Mouse (Mus musculus): ENCODE results near the gene Ndnf. TPM values are rescaled to one million over a fixed set of nuclear protein-coding genes. Genes with fewer than 3 reads are reported as not detected.

Ndnf gene
- polyA plus RNA-seq, 1 experiment from 2014 or later = 10.2 TPM

- Histone ChIP-seq H3K4me2 (replicated peaks; ENCODE audit: low read depth, low read length) (no peak overlapping the region), H3K36me3 (ENCODE audit: control insufficient read depth, insufficient read depth, low read length) (no peaks in the 10 kb centered on the region), H3K9ac (replicated peaks; ENCODE audit: low read depth, low read length) (no peak overlapping the region), H3K4me3 (ENCODE audit: low read depth, low read length) (no peak overlapping the region), H3K4me1 (ENCODE audit: control insufficient read depth, insufficient read depth, low read length) (no peaks in the 10 kb centered on the region), H3K27ac (ENCODE audit: low read length) (no peak overlapping the region), H3K27me3 (ENCODE audit: control insufficient read depth, insufficient read depth, low read length) (no peaks in the 10 kb centered on the region), H3K9me3 (ENCODE audit: control insufficient read depth, low read depth, low read length) (no peaks in the 10 kb centered on the region)
- 65% methylated on average over 1 of the region's 1 CpGs for WGBS
- no peak for ATAC-seq (ENCODE audit: insufficient number of reproducible peaks, insufficient read depth, low FRiP score, low read depth)
Measured at GRCm38 (mm10) chr6:65720676-65721075, 49.3 kb downstream of the Ndnf start.

- 72% methylated on average over 2 of the region's 2 CpGs for WGBS
- Histone ChIP-seq H3K4me1 (ENCODE audit: control insufficient read depth, insufficient read depth, low read length) (no peaks in the 10 kb centered on the region), H3K36me3 (ENCODE audit: control insufficient read depth, insufficient read depth, low read length) (no peaks in the 10 kb centered on the region), H3K9me3 (ENCODE audit: control insufficient read depth, low read depth, low read length) (no peaks in the 10 kb centered on the region), H3K9ac (replicated peaks; ENCODE audit: low read depth, low read length) (no peak overlapping the region), H3K4me2 (replicated peaks; ENCODE audit: low read depth, low read length) (no peak overlapping the region), H3K27ac (ENCODE audit: low read length) (no peak overlapping the region), H3K27me3 (ENCODE audit: control insufficient read depth, insufficient read depth, low read length) (no peaks in the 10 kb centered on the region), H3K4me3 (ENCODE audit: low read depth, low read length) (no peak overlapping the region)
- no peak for ATAC-seq (ENCODE audit: insufficient number of reproducible peaks, insufficient read depth, low FRiP score, low read depth)
Measured at GRCm38 (mm10) chr6:65725677-65726076, 54.3 kb downstream of the Ndnf start.

- WGBS = 88% methylated on average over 3 of the region's 3 CpGs
- Histone ChIP-seq H3K4me1 (ENCODE audit: control insufficient read depth, insufficient read depth, low read length) (no peaks in the 10 kb centered on the region), H3K27me3 (ENCODE audit: control insufficient read depth, insufficient read depth, low read length) (no peaks in the 10 kb centered on the region), H3K4me2 (replicated peaks; ENCODE audit: low read depth, low read length) (no peak overlapping the region), H3K27ac (ENCODE audit: low read length) (no peak overlapping the region), H3K4me3 (ENCODE audit: low read depth, low read length) (no peak overlapping the region), H3K9me3 (ENCODE audit: control insufficient read depth, low read depth, low read length) (no peaks in the 10 kb centered on the region), H3K9ac (replicated peaks; ENCODE audit: low read depth, low read length) (no peak overlapping the region), H3K36me3 (ENCODE audit: control insufficient read depth, insufficient read depth, low read length) (no peaks in the 10 kb centered on the region)
- ATAC-seq (ENCODE audit: insufficient number of reproducible peaks, insufficient read depth, low FRiP score, low read depth) = no peak
Measured at GRCm38 (mm10) chr6:65728261-65728660, 56.9 kb downstream of the Ndnf start.

GRCm38 (mm10) chr6:65739442-65739841 lies 68.1 kb downstream of the Ndnf start:
- Histone ChIP-seq H3K36me3 (ENCODE audit: control insufficient read depth, insufficient read depth, low read length) (no peaks in the 10 kb centered on the region), H3K27me3 (ENCODE audit: control insufficient read depth, insufficient read depth, low read length) (no peaks in the 10 kb centered on the region), H3K9me3 (ENCODE audit: control insufficient read depth, low read depth, low read length) (no peaks in the 10 kb centered on the region), H3K4me1 (ENCODE audit: control insufficient read depth, insufficient read depth, low read length) (no peaks in the 10 kb centered on the region), H3K4me3 (ENCODE audit: low read depth, low read length) (no peak overlapping the region), H3K4me2 (replicated peaks; ENCODE audit: low read depth, low read length) (no peak overlapping the region), H3K9ac (replicated peaks; ENCODE audit: low read depth, low read length) (no peak overlapping the region), H3K27ac (ENCODE audit: low read length) (no peak overlapping the region)
- WGBS = 41% methylated on average over 7 of the region's 8 CpGs
- no peak for ATAC-seq (ENCODE audit: insufficient number of reproducible peaks, insufficient read depth, low FRiP score, low read depth)

GRCm38 (mm10) chr6:65743144-65743870 lies 71.9 kb downstream of the Ndnf start:
- Histone ChIP-seq H3K4me1 (ENCODE audit: control insufficient read depth, insufficient read depth, low read length) (no peaks in the 10 kb centered on the region), H3K9ac (replicated peaks; ENCODE audit: low read depth, low read length) (no peak overlapping the region), H3K36me3 (ENCODE audit: control insufficient read depth, insufficient read depth, low read length) (no peaks in the 10 kb centered on the region), H3K4me3 (ENCODE audit: low read depth, low read length) (no peak overlapping the region), H3K9me3 (ENCODE audit: control insufficient read depth, low read depth, low read length) (no peaks in the 10 kb centered on the region), H3K27ac (ENCODE audit: low read length) (no peak overlapping the region), H3K4me2 (replicated peaks; ENCODE audit: low read depth, low read length) (no peak overlapping the region), H3K27me3 (ENCODE audit: control insufficient read depth, insufficient read depth, low read length) (no peaks in the 10 kb centered on the region)
- no peak for ATAC-seq (ENCODE audit: insufficient number of reproducible peaks, insufficient read depth, low FRiP score, low read depth)
- WGBS = 57% methylated on average over 1 of the region's 1 CpGs

- no peak overlapping the region for H3K27ac ChIP-seq (ENCODE audit: low read length)
- H3K9ac ChIP-seq (replicated peaks; ENCODE audit: low read depth, low read length) = no peak overlapping the region
- H3K4me2 ChIP-seq (replicated peaks; ENCODE audit: low read depth, low read length) = no peak overlapping the region
- H3K4me1 ChIP-seq (ENCODE audit: control insufficient read depth, insufficient read depth, low read length) = no peaks in the 10 kb centered on the region
- no peaks in the 10 kb centered on the region for H3K9me3 ChIP-seq (ENCODE audit: control insufficient read depth, low read depth, low read length)
- ATAC-seq (ENCODE audit: insufficient number of reproducible peaks, insufficient read depth, low FRiP score, low read depth) = no peak
- H3K4me3 ChIP-seq (ENCODE audit: low read depth, low read length) = no peak overlapping the region
- H3K27me3 ChIP-seq (ENCODE audit: control insufficient read depth, insufficient read depth, low read length) = no peaks in the 10 kb centered on the region
- no peaks in the 10 kb centered on the region for H3K36me3 ChIP-seq (ENCODE audit: control insufficient read depth, insufficient read depth, low read length)
Measured at GRCm38 (mm10) chr6:65743871-65744202, 72.4 kb downstream of the Ndnf start.

GRCm38 (mm10) chr6:65758214-65758613 lies 86.8 kb downstream of the Ndnf start:
- Histone ChIP-seq H3K4me3 (ENCODE audit: low read depth, low read length) (no peak overlapping the region), H3K27ac (ENCODE audit: low read length) (no peak overlapping the region), H3K4me2 (replicated peaks; ENCODE audit: low read depth, low read length) (no peak overlapping the region), H3K4me1 (ENCODE audit: control insufficient read depth, insufficient read depth, low read length) (no peaks in the 10 kb centered on the region), H3K36me3 (ENCODE audit: control insufficient read depth, insufficient read depth, low read length) (no peaks in the 10 kb centered on the region), H3K27me3 (ENCODE audit: control insufficient read depth, insufficient read depth, low read length) (no peaks in the 10 kb centered on the region), H3K9me3 (ENCODE audit: control insufficient read depth, low read depth, low read length) (no peaks in the 10 kb centered on the region), H3K9ac (replicated peaks; ENCODE audit: low read depth, low read length) (no peak overlapping the region)
- WGBS = 70% methylated on average over 7 of the region's 7 CpGs
- ATAC-seq (ENCODE audit: insufficient number of reproducible peaks, insufficient read depth, low FRiP score, low read depth) = no peak

GRCm38 (mm10) chr6:65759174-65759573 lies 87.8 kb downstream of the Ndnf start:
- Histone ChIP-seq H3K4me3 (ENCODE audit: low read depth, low read length) (no peak overlapping the region), H3K9me3 (ENCODE audit: control insufficient read depth, low read depth, low read length) (no peaks in the 10 kb centered on the region), H3K36me3 (ENCODE audit: control insufficient read depth, insufficient read depth, low read length) (no peaks in the 10 kb centered on the region), H3K27me3 (ENCODE audit: control insufficient read depth, insufficient read depth, low read length) (no peaks in the 10 kb centered on the region), H3K4me1 (ENCODE audit: control insufficient read depth, insufficient read depth, low read length) (no peaks in the 10 kb centered on the region), H3K4me2 (replicated peaks; ENCODE audit: low read depth, low read length) (no peak overlapping the region), H3K9ac (replicated peaks; ENCODE audit: low read depth, low read length) (no peak overlapping the region), H3K27ac (ENCODE audit: low read length) (no peak overlapping the region)
- 81% methylated on average over 5 of the region's 5 CpGs for WGBS
- ATAC-seq (ENCODE audit: insufficient number of reproducible peaks, insufficient read depth, low FRiP score, low read depth) = no peak

- Histone ChIP-seq H3K27me3 (ENCODE audit: control insufficient read depth, insufficient read depth, low read length) (no peaks in the 10 kb centered on the region), H3K4me2 (replicated peaks; ENCODE audit: low read depth, low read length) (no peak overlapping the region), H3K4me1 (ENCODE audit: control insufficient read depth, insufficient read depth, low read length) (no peaks in the 10 kb centered on the region), H3K27ac (ENCODE audit: low read length) (no peak overlapping the region), H3K4me3 (ENCODE audit: low read depth, low read length) (no peak overlapping the region), H3K9me3 (ENCODE audit: control insufficient read depth, low read depth, low read length) (no peaks in the 10 kb centered on the region), H3K9ac (replicated peaks; ENCODE audit: low read depth, low read length) (no peak overlapping the region), H3K36me3 (ENCODE audit: control insufficient read depth, insufficient read depth, low read length) (no peaks in the 10 kb centered on the region)
- 78% methylated on average over 3 of the region's 3 CpGs for WGBS
- ATAC-seq (ENCODE audit: insufficient number of reproducible peaks, insufficient read depth, low FRiP score, low read depth) = no peak
Measured at GRCm38 (mm10) chr6:65760073-65760472, 88.7 kb downstream of the Ndnf start.
